Mouse (Mus musculus) kidney, embryonic 16.5 days (tissue): ENCODE results near the gene Stk24. TPM values are rescaled to one million over a fixed set of nuclear protein-coding genes. Genes with fewer than 3 reads are reported as not detected.

Experiments
- ATAC-seq: fragments of 200-750 bp; cut with Nextera tagmentation; 2 replicates; pipeline ENCODE4 v1.8.0; 2017; ENCODE audit warnings: moderate TSS enrichment; ENCODE audit not compliant: low FRiP score, low TSS enrichment
- H3K27ac ChIP-seq: fragments of 300-500 bp; sonication (generic); 2 replicates; pipeline ENCODE4 v1.5.1; 2014; ENCODE audit warnings: low read length
- H3K27me3 ChIP-seq: fragments of 300-500 bp; sonication (generic); 2 replicates; pipeline ENCODE4 v1.6.1; 2014; ENCODE audit warnings: low read length, control low read depth, mixed read lengths; ENCODE audit not compliant: insufficient read depth
- H3K36me3 ChIP-seq: fragments of 300-500 bp; sonication (generic); 2 replicates; pipeline ENCODE4 v1.6.1; 2014; ENCODE audit warnings: low read length, control low read depth, mixed read lengths; ENCODE audit not compliant: insufficient read depth
- H3K4me1 ChIP-seq: fragments of 300-500 bp; sonication (generic); 2 replicates; pipeline ENCODE4 v1.6.1; 2014; ENCODE audit warnings: low read length, control low read depth, mixed read lengths; ENCODE audit not compliant: insufficient read depth
- H3K4me2 ChIP-seq: fragments of 300-500 bp; sonication (generic); replicated peaks from 2 replicates; pipeline ENCODE4 v1.6.1; 2014; ENCODE audit warnings: low read depth, low read length
- H3K4me3 ChIP-seq: fragments of 300-500 bp; sonication (generic); 2 replicates; pipeline ENCODE4 v1.5.1; 2014; ENCODE audit warnings: mild to moderate bottlenecking, low read length
- H3K9ac ChIP-seq: fragments of 300-500 bp; sonication (generic); replicated peaks from 2 replicates; pipeline ENCODE4 v1.6.1; 2014; ENCODE audit warnings: low read length
- H3K9me3 ChIP-seq: fragments of 300-500 bp; sonication (generic); 2 replicates; pipeline ENCODE4 v1.6.1; 2016; ENCODE audit warnings: low read length, control low read depth
- WGBS: fragments of 180-500 bp; shearing (Covaris S2); extraction: QIAGEN DNeasy Blood & Tissue Kit; methylation state at CpG from one replicate; pipeline ENCODE4 v1.1.7; 2014; 5-methylcytosine and 5-hydroxymethylcytosine counted together
- polyA plus RNA-seq: library from polyadenylated mRNA; unstranded; fragments of >200 nt; fragmentation: Nextera tagmentation; extraction: Ambion mirVana; gene quantifications from 2 replicates; pipeline ENCODE4 v1.2.1, GENCODE M21; 2015

Gene Stk24
- polyA plus RNA-seq, 1 experiment from 2014 or later: 34.8 TPM

DNA sequence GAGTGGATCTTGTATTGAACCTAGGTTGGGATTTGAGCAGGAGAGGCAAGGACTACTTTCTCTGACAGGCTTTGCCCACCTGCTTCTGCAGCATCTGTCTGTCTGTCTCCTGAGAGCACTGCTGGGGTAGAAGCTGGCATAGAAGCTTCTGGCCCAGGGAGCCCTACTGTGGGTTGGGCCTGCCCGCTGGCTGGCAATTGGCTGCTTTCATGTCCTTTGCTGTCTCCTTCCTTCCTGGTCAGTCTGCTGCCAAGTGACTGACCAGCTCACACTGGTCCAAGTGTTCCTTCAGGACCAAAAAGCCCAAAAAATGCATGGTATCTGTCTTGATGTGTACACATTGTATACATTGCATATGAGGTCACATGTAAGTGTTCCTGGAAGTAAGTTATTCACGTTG, 115.9 kb downstream of the Stk24 start:
- Histone ChIP-seq H3K4me3 (no peak overlapping the region), H3K27ac (no peak overlapping the region), H3K27me3 (no peaks in the 10 kb centered on the region), H3K9me3 (no peaks in the 10 kb centered on the region), H3K36me3 (peaks cover 26% of the 10 kb centered on the region; the same call in 1 of the 2 replicates), H3K4me1 (0 out of 2 replicates have a peak, but pooled peaks cover 2% of the 10 kb centered on the region), H3K4me2 (no peak overlapping the region), H3K9ac (no peak overlapping the region)
- 80% methylated on average over 2 of the region's 2 CpGs for WGBS
- ATAC-seq: no peak

DNA sequence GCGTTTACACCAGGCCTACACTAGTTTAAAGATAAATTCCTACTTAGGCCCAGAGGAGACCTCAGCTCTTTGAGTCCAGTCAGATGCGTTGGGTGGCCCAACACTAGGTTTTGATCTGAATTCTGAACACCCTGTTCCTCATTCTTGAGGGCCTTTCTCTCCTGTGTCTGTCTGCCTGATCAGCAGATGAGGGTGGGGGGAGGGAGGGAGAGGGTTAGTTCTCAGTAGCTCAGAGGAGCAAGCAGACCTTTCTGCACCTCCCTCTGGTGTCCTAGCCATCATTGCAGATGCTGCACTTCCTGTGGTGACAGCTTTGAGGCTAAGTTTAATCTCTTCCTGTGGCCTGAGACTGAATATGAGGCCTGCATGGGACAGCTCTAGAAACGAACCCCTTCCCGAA, 117.2 kb downstream of the Stk24 start:
- H3K4me1 ChIP-seq: 0 out of 2 replicates have a peak, but pooled peaks cover 2% of the 10 kb centered on the region
- H3K4me3 ChIP-seq: no peak overlapping the region
- no peak for ATAC-seq
- H3K27me3 ChIP-seq: no peaks in the 10 kb centered on the region
- no peaks in the 10 kb centered on the region for H3K9me3 ChIP-seq
- H3K27ac ChIP-seq: no peak overlapping the region
- peaks cover 27% of the 10 kb centered on the region; the same call in 1 of the 2 replicates for H3K36me3 ChIP-seq
- no peak overlapping the region for H3K9ac ChIP-seq
- 75% methylated on average over 4 of the region's 4 CpGs for WGBS
- no peak overlapping the region for H3K4me2 ChIP-seq

DNA sequence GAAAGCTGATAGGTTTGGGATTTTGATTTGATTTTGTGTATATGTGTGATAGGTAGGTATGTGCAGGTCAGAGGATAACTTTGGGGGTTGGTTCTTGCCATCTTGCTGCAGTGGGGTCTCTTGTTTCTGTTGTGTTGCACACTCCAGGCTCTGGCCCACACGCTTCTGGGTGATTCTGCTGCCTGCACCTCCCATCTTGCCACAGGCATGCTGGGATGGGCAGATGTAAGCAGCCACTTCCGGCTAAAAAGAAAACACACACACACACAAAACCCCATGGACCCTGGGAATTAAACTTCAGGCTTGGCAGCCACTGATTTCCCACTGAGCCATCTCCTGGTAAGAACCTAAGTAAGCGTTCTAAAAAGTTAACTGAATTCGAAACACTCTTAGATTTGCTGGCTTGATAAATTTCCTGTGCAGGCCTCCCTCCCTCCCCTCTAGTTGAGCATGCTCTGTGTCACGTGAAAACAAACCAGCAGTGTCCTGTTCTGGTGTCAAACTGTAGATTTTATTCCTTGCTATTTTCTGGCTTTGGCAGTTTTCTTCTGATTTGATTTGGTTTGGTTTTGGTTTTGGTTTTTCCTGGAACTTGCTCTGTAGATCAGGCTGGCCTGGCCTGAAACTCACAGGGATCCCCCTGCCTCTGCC, 118.5 kb downstream of the Stk24 start:
- no peak overlapping the region for H3K4me2 ChIP-seq
- no peak overlapping the region for H3K4me3 ChIP-seq
- no peaks in the 10 kb centered on the region for H3K27me3 ChIP-seq
- WGBS: 74% methylated on average over 5 of the region's 5 CpGs
- H3K9ac ChIP-seq: no peak overlapping the region
- H3K27ac ChIP-seq: 0 out of 2 replicates have a peak overlapping the region, but pooled peaks have one; percentile 12
- H3K36me3 ChIP-seq: peaks cover 34% of the 10 kb centered on the region
- ATAC-seq: no peak
- 0 out of 2 replicates have a peak, but pooled peaks cover 2% of the 10 kb centered on the region for H3K4me1 ChIP-seq
- no peaks in the 10 kb centered on the region for H3K9me3 ChIP-seq

DNA sequence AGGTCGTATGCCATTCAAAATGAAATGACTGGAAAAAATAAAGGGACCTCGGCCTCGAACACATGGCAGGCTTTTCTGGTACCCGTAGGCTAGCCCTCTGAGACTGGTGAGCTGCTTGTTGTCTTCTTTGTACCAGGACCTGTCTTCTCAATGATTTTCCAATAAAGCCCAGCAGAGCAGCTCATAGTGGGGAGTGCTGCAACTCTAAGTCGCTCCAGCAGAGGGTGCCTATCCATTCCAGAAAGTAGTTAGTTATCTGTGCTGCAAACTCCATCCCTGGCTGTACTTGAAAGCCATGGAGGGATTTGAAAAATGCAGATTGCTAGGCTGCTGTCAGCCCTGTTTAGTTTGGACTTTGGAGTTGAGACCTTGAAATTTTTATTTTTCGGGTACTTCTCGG, 120.0 kb downstream of the Stk24 start:
- no peak; the same call in 1 of the 2 replicates for ATAC-seq
- H3K27me3 ChIP-seq: no peaks in the 10 kb centered on the region
- 70% methylated on average over 7 of the region's 7 CpGs for WGBS
- no peak overlapping the region for H3K27ac ChIP-seq
- H3K36me3 ChIP-seq: peaks cover 38% of the 10 kb centered on the region
- 0 out of 2 replicates have a peak, but pooled peaks cover 1% of the 10 kb centered on the region for H3K4me1 ChIP-seq
- no peak overlapping the region for H3K9ac ChIP-seq
- no peak overlapping the region for H3K4me3 ChIP-seq
- no peak overlapping the region for H3K4me2 ChIP-seq
- H3K9me3 ChIP-seq: no peaks in the 10 kb centered on the region

DNA sequence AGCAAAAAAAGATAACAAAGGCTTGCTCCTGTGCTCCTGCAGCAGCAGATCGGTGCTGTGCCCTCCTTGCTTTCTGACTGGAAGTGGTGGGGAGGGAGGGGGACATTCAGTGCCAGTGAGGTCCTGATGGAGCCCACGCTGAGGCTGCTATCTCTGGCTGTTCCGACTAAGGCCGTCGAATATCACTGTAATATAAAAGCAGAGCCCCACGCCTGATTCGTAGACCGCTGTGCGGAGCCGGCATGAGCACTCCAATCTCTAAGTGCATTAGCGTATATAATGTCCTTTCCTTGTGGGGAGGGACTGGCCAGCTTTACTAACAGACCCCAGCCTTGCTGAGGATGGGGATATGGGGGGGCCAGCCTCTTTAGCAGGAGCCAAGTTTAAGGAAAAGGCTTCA, 120.5 kb downstream of the Stk24 start:
- Histone ChIP-seq H3K36me3 (peaks cover 41% of the 10 kb centered on the region), H3K27me3 (no peaks in the 10 kb centered on the region), H3K4me2 (no peak overlapping the region), H3K4me1 (no peaks in the 10 kb centered on the region), H3K9me3 (no peaks in the 10 kb centered on the region), H3K4me3 (no peak overlapping the region), H3K9ac (no peak overlapping the region), H3K27ac (no peak overlapping the region)
- WGBS: 89% methylated on average over 11 of the region's 11 CpGs
- ATAC-seq: no peak

DNA sequence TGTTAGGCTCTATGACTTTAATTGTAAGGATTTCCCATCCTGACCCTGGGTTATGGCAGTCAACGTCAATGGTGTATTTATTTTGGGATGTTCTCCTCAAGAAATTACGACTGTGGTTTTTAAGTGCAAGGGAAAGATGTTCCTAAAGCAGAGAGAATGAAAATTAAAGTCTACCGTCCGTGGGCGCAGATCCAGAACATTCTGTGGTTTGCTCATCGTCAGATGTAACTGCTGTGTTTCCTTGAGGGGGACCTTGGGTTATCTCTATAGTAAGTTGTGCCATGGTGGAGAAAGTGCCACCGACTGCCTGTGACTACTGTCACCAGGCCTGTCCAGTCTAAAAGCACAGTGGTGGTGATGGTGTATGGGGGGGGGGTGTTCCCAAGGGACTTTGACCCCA, 122.9 kb downstream of the Stk24 start:
- Histone ChIP-seq H3K9ac (no peak overlapping the region), H3K27me3 (no peaks in the 10 kb centered on the region), H3K4me1 (no peaks in the 10 kb centered on the region), H3K36me3 (peaks cover 43% of the 10 kb centered on the region), H3K4me3 (no peak overlapping the region), H3K27ac (no peak overlapping the region), H3K4me2 (no peak overlapping the region), H3K9me3 (no peaks in the 10 kb centered on the region)
- WGBS: 85% methylated on average over 7 of the region's 7 CpGs
- no peak for ATAC-seq

- H3K9ac ChIP-seq: no peak overlapping the region
- H3K4me3 ChIP-seq: no peak overlapping the region
- no peak overlapping the region for H3K4me2 ChIP-seq
- peaks cover 43% of the 10 kb centered on the region for H3K36me3 ChIP-seq
- H3K27me3 ChIP-seq: no peaks in the 10 kb centered on the region
- H3K4me1 ChIP-seq: no peaks in the 10 kb centered on the region
- ATAC-seq: no peak
- 79% methylated on average over 13 of the region's 13 CpGs for WGBS
- no peak overlapping the region for H3K27ac ChIP-seq
- no peaks in the 10 kb centered on the region for H3K9me3 ChIP-seq
Measured at GRCm38 (mm10) chr14:121255469-121255868, 124.3 kb downstream of the Stk24 start.

DNA sequence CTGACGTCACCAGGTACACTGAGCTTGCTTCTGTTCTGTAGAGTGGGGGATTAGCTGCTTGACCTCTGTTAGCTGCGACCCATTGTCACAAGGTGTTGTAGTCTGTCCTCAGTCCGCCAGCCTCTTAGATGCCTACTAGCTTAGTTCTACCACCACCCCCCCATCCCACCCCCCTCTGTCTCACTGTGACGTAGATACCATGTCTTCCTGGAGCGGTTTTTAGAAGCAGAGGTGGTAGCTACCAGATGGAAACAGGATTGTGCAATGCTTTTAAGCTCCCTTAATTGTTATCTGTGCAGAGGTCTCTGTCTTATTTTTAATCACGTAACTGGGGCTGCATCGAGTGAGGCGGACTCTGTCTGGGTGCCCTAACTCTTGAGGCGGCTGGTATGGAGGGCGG, 124.9 kb downstream of the Stk24 start:
- no peak for ATAC-seq
- Histone ChIP-seq H3K36me3 (peaks cover 49% of the 10 kb centered on the region), H3K4me1 (no peaks in the 10 kb centered on the region), H3K4me3 (no peak overlapping the region), H3K27ac (no peak overlapping the region), H3K9me3 (no peaks in the 10 kb centered on the region), H3K27me3 (no peaks in the 10 kb centered on the region), H3K4me2 (no peak overlapping the region), H3K9ac (no peak overlapping the region)
- WGBS: 92% methylated on average over 10 of the region's 10 CpGs

DNA sequence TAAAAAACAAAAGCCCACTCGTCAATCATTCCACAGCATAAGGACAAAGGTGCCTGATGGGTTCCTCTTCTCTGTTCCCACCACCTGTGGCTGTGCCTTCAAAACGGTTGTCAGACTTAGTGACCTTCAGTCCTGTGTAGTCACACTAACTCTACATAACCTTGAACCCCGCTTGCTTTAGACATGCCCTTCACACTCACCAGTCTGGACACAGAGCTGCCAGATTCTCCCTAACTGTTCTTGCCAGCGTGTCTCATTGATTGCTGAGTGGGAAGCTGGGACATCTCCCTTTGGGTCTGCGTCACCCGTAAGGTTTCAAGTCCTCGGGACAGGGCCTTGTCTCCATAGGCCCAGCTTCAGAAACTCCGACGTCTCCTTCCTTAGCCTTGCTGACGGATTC, 127.3 kb downstream of the Stk24 start:
- Histone ChIP-seq H3K9ac (no peak overlapping the region), H3K4me2 (no peak overlapping the region), H3K4me1 (peaks cover 5% of the 10 kb centered on the region; the same call in 1 of the 2 replicates), H3K9me3 (no peaks in the 10 kb centered on the region), H3K27ac (no peak overlapping the region), H3K27me3 (no peaks in the 10 kb centered on the region), H3K4me3 (no peak overlapping the region), H3K36me3 (peaks cover 37% of the 10 kb centered on the region)
- 90% methylated on average over 10 of the region's 10 CpGs for WGBS
- no peak for ATAC-seq

GRCm38 (mm10) chr14:121251708-121252107, 128.1 kb downstream of the Stk24 start:
- Histone ChIP-seq H3K36me3 (peaks cover 29% of the 10 kb centered on the region), H3K27ac (no peak overlapping the region), H3K9ac (no peak overlapping the region), H3K9me3 (no peaks in the 10 kb centered on the region), H3K27me3 (no peaks in the 10 kb centered on the region), H3K4me2 (no peak overlapping the region), H3K4me1 (peaks cover 12% of the 10 kb centered on the region; the same call in 1 of the 2 replicates), H3K4me3 (no peak overlapping the region)
- WGBS: 63% methylated on average over 4 of the region's 4 CpGs
- no peak for ATAC-seq
